ENCODE assay signal across 23 mouse cellular contexts in the genomic region with DNA sequence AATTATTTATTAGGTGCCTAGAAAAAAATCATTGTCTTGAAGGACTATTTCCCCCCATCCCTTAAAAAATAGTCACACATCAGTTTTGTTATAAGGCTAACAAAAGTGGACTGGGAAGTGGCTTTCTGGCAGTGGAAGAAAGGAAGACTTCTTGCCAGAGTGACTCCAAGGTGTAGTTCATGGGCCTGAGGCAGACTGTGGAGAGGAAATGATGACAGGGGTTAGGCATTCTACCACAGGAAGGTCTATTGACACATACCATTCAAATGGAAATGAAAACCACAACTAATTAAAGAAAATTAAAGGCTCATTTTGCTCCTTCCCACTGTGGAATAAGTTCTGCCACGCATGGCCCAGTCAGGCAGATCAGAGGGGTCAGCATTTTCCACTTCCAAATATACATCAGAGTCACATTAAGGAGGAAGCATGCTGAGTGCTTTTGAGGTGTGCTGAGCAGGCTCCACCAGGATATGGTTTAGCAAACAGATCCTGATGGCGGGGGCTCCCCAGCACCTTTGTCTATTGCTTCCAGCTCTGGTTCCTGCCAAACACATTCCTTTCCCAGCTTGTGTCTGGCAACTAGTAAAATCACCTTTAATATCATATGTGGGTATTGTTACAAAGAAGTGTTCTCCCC.
DNase-seq lines count a peak whose midpoint lies in the region; ATAC-seq lines count a peak whose summit lies in the region.
"Had no signal": no experiment of that assay in that cellular context is flagged by ENCODE, and none has a peak within 500 bp of the region (broad histone marks: within the 10 kb centered on the region; RNA-seq: fewer than 3 reads in every experiment).

No protein-coding gene starts in this region.

- H3K9ac ChIP-seq in forebrain, embryonic 14.5 days (ENCODE audit: low read length), result no peak overlapping the region
- no peak overlapping the region for H3K9ac ChIP-seq in forebrain, embryonic 12.5 days
- no peak overlapping the region for H3K9ac ChIP-seq in limb, embryonic 13.5 days
- H3K9ac ChIP-seq: hindbrain, embryonic 13.5 days; liver, postnatal 0 days; midbrain, embryonic 12.5 days; neural tube, embryonic 12.5 days had no signal

- no peak overlapping the region for H3K27ac ChIP-seq in forebrain, embryonic 14.5 days (ENCODE audit: low read depth, low read length)
- no peak overlapping the region for H3K27ac ChIP-seq in forebrain, embryonic 12.5 days
- no peak overlapping the region for H3K27ac ChIP-seq in limb, embryonic 13.5 days
- H3K27ac ChIP-seq: heart, embryonic 10.5 days; hindbrain, embryonic 13.5 days; kidney, postnatal 0 days; left cerebral cortex, adult 2 months; midbrain, embryonic 12.5 days; neural tube, embryonic 12.5 days had no signal

- no peaks in the 10 kb centered on the region for H3K9me3 ChIP-seq in forebrain, embryonic 14.5 days (replicated peaks; ENCODE audit: control insufficient read depth, low read length)
- H3K9me3 ChIP-seq in forebrain, embryonic 12.5 days, result no peaks in the 10 kb centered on the region
- H3K9me3 ChIP-seq in limb, embryonic 13.5 days, result no peaks in the 10 kb centered on the region
- H3K9me3 ChIP-seq: heart, embryonic 10.5 days; hindbrain, embryonic 13.5 days; midbrain, embryonic 12.5 days; neural tube, embryonic 12.5 days had no signal

- no peak overlapping the region for H3K4me3 ChIP-seq in forebrain, embryonic 14.5 days (ENCODE audit: low read depth, low read length)
- H3K4me3 ChIP-seq in forebrain, embryonic 12.5 days (replicated peaks), result no peak overlapping the region
- no peak overlapping the region for H3K4me3 ChIP-seq in limb, embryonic 13.5 days
- H3K4me3 ChIP-seq: heart, embryonic 10.5 days; hindbrain, embryonic 13.5 days; left cerebral cortex, adult 2 months; midbrain, embryonic 12.5 days; neural tube, embryonic 12.5 days had no signal

- DNase-seq in forebrain, embryonic 14.5 days (ENCODE audit: low spot score), result peak; percentile 20
- DNase-seq in R1 (ENCODE audit: low read depth, low spot score), result peak; percentile 2
- DNase-seq in forelimb bud, embryonic 11.5 days (ENCODE audit: low read depth, low spot score), result peak; percentile 35
- no peak for DNase-seq in spleen, postnatal 10 days (ENCODE audit: low spot score in 2 of 2)
- DNase-seq in adrenal gland, adult 18-20 months (ENCODE audit: low spot score in 2 of 2), result no peak
- DNase-seq: kidney, adult 18-20 months; liver, postnatal 0 days; retina, postnatal 1 day; right cerebral cortex, postnatal 25 days; spleen, adult 18-20 months; thymus, postnatal 25 days had no signal

- H3K36me3 ChIP-seq in forebrain, embryonic 14.5 days (ENCODE audit: control insufficient read depth, insufficient read depth, low read length), result no peaks in the 10 kb centered on the region
- no peaks in the 10 kb centered on the region for H3K36me3 ChIP-seq in forebrain, embryonic 12.5 days (replicated peaks)
- H3K36me3 ChIP-seq in limb, embryonic 13.5 days, result no peaks in the 10 kb centered on the region
- H3K36me3 ChIP-seq: heart, embryonic 10.5 days; hindbrain, embryonic 13.5 days; midbrain, embryonic 12.5 days; neural tube, embryonic 12.5 days had no signal

- 20% methylated on average over 2 of the region's 2 CpGs for WGBS in forebrain, embryonic 14.5 days
- WGBS in forebrain, embryonic 12.5 days, result 23% methylated on average over 2 of the region's 2 CpGs
- WGBS in limb, embryonic 13.5 days, result 11% methylated on average over 2 of the region's 2 CpGs

- peak; percentile 50; the same call in 1 of the 2 replicates for ATAC-seq in forebrain, embryonic 14.5 days
- no peak for ATAC-seq in forebrain, embryonic 12.5 days (ENCODE audit: low FRiP score)
- ATAC-seq in limb, embryonic 13.5 days (ENCODE audit: low FRiP score, low read depth), result peak; percentile 71
- no peak for ATAC-seq in monocyte, adult 5-6 weeks (replicated peaks; ENCODE audit: insufficient number of reproducible peaks, low FRiP score, low TSS enrichment, poor library complexity, severe bottlenecking)
- ATAC-seq: inflammation-experienced regulatory T-cells, adult 6 months; liver, postnatal 0 days; lung, postnatal 0 days had no signal

- no peaks in the 10 kb centered on the region for H3K27me3 ChIP-seq in forebrain, embryonic 14.5 days (replicated peaks; ENCODE audit: control insufficient read depth, insufficient read depth, low read length)
- peaks cover 7% of the 10 kb centered on the region; the same call in 1 of the 2 replicates for H3K27me3 ChIP-seq in forebrain, embryonic 12.5 days
- no peaks in the 10 kb centered on the region for H3K27me3 ChIP-seq in limb, embryonic 13.5 days
- H3K27me3 ChIP-seq: hindbrain, embryonic 13.5 days; midbrain, embryonic 12.5 days; neural tube, embryonic 12.5 days had no signal

- H3K4me2 ChIP-seq in forebrain, embryonic 14.5 days (ENCODE audit: low read length), result no peak overlapping the region
- no peak overlapping the region for H3K4me2 ChIP-seq in forebrain, embryonic 12.5 days
- no peak overlapping the region for H3K4me2 ChIP-seq in limb, embryonic 13.5 days (replicated peaks)
- H3K4me2 ChIP-seq: hindbrain, embryonic 13.5 days; liver, embryonic 11.5 days; midbrain, embryonic 12.5 days; neural tube, embryonic 12.5 days had no signal

- peaks cover 3% of the 10 kb centered on the region; the same call in 1 of the 2 replicates for H3K4me1 ChIP-seq in forebrain, embryonic 14.5 days (ENCODE audit: control insufficient read depth, insufficient read depth, low read length)
- 0 out of 2 replicates have a peak, but pooled peaks cover 5% of the 10 kb centered on the region for H3K4me1 ChIP-seq in forebrain, embryonic 12.5 days
- peaks cover 9% of the 10 kb centered on the region for H3K4me1 ChIP-seq in limb, embryonic 13.5 days
- H3K4me1 ChIP-seq: heart, embryonic 10.5 days; midbrain, embryonic 12.5 days; neural tube, embryonic 12.5 days had no signal

Comparison
In these comparisons a context has a peak if more than half of its experiments do, and no peak if none do; other contexts are left out.
1. ATAC-seq: peak in forebrain, embryonic 14.5 days (single experiment) and limb, embryonic 13.5 days (single experiment); none in forebrain, embryonic 12.5 days (single experiment) and monocyte, adult 5-6 weeks (single experiment).
2. DNase-seq: peak in forebrain, embryonic 14.5 days (single experiment), R1 (single experiment) and forelimb bud, embryonic 11.5 days (single experiment); none in spleen, postnatal 10 days (0 of 2) and adrenal gland, adult 18-20 months (0 of 2).